Mouse (Mus musculus) embryonic facial prominence, embryonic 10.5 days (tissue): Measurements from ENCODE around the gene Adh6a. TPM values are rescaled to one million over a fixed set of nuclear protein-coding genes. Genes with fewer than 3 reads are reported as not detected.
"Not testable (repeated sequence)": the region's sequence is repeated elsewhere in the genome, so short reads cannot be mapped to it uniquely, and the experiment has no call there.

Source experiments
- DNase-seq: peaks from one replicate; pipeline ENCODE4 v3.0.0-alpha.2; 2017; ENCODE audit warnings: low spot score
- H3K27ac ChIP-seq: fragments of 300-500 bp; sonication (generic); replicated peaks from 2 replicates; pipeline ENCODE4 v1.5.1; 2016; ENCODE audit warnings: mild to moderate bottlenecking
- H3K27me3 ChIP-seq: fragments of 300-500 bp; sonication (generic); replicated peaks from 2 replicates; pipeline ENCODE4 v1.6.1; 2016; ENCODE audit warnings: low read depth, mild to moderate bottlenecking; ENCODE audit not compliant: poor library complexity, severe bottlenecking
- H3K36me3 ChIP-seq: fragments of 300-500 bp; sonication (generic); replicated peaks from 2 replicates; pipeline ENCODE4 v1.6.1; 2016; ENCODE audit warnings: mild to moderate bottlenecking, moderate library complexity
- H3K4me1 ChIP-seq: fragments of 300-500 bp; sonication (generic); 2 replicates; pipeline ENCODE4 v1.6.1; 2016
- H3K4me3 ChIP-seq: fragments of 300-500 bp; sonication (generic); 2 replicates; pipeline ENCODE4 v1.5.1; 2016; ENCODE audit warnings: mild to moderate bottlenecking, moderate library complexity
- H3K9me3 ChIP-seq: fragments of 300-500 bp; sonication (generic); 2 replicates; pipeline ENCODE4 v1.6.1; 2016; ENCODE audit warnings: mild to moderate bottlenecking
- WGBS: fragments of 180-500 bp; shearing (Covaris S2); methylation state at CpG from one replicate; pipeline ENCODE4 v1.1.7; 2016; 5-methylcytosine and 5-hydroxymethylcytosine counted together
- polyA plus RNA-seq: library from polyadenylated mRNA; unstranded; fragments of >200 nt; fragmentation: Nextera tagmentation; extraction: Ambion mirVana; gene quantifications from 2 replicates; pipeline ENCODE4 v1.2.1, GENCODE M21; 2016

Adh6a gene
- polyA plus RNA-seq, 1 experiment from 2014 or later: not detected

DNA sequence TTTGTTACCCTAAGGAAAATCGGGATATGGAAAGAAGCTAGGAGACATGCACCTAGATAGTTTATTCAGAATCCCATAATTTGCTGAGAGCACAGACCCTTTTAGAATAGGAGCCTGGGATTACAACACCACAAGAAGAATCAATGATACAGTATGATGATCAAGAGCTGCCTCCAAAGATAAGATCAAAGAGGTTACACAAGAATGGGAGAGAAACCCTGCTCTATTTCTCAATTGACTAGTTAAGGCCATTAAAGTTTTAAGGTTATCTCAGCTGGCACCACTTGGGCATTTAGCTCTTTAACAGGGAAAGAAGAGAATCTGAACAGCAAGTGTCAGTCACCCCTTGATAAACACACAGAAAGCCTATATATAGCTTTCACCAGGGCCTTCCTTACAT lies 22.5 kb downstream of the Adh6a start:
- Histone ChIP-seq H3K36me3 (no peaks in the 10 kb centered on the region), H3K4me3 (no peak overlapping the region), H3K27ac (no peak overlapping the region), H3K27me3 (no peaks in the 10 kb centered on the region), H3K9me3 (no peaks in the 10 kb centered on the region), H3K4me1 (no peaks in the 10 kb centered on the region)
- DNase-seq: no peak
- 87% methylated on average over 1 of the region's 1 CpGs for WGBS

DNA sequence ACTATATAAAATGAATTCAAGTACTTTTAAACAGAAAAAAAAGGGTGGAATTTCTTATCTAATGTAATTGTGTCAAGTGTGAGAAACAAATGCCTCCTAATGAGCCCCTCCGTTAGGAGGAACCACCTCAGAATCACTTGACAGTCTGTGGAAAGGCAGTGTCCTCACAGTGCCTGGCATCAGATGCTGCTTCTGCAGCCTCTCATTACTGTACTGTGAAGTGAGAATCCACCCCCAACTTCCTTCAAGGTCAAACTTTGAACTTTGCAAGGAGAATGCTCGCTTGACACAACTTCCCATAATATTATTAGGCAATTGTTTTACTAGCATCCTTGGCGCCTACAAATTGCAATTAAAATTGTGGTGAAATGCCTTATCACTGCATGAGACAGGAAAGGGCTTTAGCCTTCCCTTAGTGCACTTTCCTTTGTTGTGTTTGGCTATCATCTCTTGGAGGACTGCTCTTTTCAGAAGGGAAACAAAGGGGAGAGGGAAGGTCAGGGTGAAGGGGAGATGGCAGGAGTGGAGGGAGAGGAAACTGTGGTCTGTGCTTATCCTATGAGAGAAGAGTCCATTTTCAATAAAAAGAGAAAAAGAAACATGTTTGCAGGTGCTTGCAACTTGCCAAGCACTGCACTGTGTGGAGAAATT lies 23.1 kb downstream of the Adh6a start:
- no peaks in the 10 kb centered on the region for H3K9me3 ChIP-seq
- H3K27ac ChIP-seq: no peak overlapping the region
- H3K27me3 ChIP-seq: no peaks in the 10 kb centered on the region
- no peak overlapping the region for H3K4me3 ChIP-seq
- H3K4me1 ChIP-seq: no peaks in the 10 kb centered on the region
- 74% methylated on average over 3 of the region's 3 CpGs for WGBS
- no peak for DNase-seq
- no peaks in the 10 kb centered on the region for H3K36me3 ChIP-seq

DNA sequence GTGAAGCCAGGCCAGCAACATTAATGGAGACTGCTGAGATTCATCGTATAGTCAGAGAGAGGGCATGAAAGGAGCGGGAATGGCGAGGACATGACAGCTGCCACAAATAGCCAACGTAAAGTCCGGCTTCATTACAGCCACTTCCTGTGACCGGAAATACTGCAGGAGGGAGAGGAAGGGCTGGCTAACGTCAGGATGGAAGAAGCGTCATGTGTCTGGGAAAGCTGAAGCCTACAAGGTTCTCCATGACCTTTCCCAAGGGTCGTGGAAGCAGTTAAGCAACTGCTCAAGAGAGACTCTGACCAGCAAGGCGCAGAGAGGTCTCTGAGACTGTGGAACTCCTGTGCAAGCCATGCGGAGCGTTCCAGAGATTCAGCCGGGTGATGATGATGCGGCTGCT lies 28.4 kb downstream of the Adh6a start, which contains the start of gene Adh6b:
Gene Adh6b (plus strand): TSS at position 305 of the 400 bp plus-strand sequence.
- Histone ChIP-seq H3K27me3 (no peaks in the 10 kb centered on the region), H3K9me3 (no peaks in the 10 kb centered on the region), H3K4me3 (no peak within 1 kb of the TSS), H3K27ac (no peak within 1 kb of the TSS), H3K36me3 (no peaks in the 10 kb centered on the region), H3K4me1 (no peaks in the 10 kb centered on the region)
- 84% methylated on average over 14 of the region's 14 CpGs for WGBS
- no peak for DNase-seq

DNA sequence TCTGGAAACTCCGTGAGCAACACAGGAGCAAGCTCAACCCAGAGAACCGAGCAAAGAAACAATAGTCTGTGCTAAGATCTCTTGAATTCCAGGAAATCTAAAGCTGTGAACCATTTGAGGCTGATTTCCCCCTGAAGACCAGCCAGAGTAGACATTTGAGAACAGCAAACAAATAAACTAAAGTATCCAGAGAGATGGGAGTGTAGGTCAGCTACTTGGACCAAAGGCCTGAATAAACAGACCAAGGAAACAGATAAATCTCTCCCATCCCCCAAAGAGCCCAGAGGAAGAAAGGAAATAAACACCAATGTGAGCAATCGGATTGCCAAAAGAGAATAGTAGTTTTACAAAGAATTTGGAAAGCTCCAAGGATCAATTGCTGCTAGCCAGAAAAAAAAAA lies 34.0 kb downstream of the Adh6a start:
- Histone ChIP-seq H3K4me1 (peaks cover 13% of the 10 kb centered on the region; the same call in 1 of the 2 replicates), H3K27ac (no peak overlapping the region; the same call in 1 of the 2 replicates), H3K4me3 (no peak overlapping the region), H3K36me3 (no peaks in the 10 kb centered on the region), H3K9me3 (no peaks in the 10 kb centered on the region), H3K27me3 (no peaks in the 10 kb centered on the region)
- 54% methylated on average over 3 of the region's 3 CpGs for WGBS
- DNase-seq: no peak

DNA sequence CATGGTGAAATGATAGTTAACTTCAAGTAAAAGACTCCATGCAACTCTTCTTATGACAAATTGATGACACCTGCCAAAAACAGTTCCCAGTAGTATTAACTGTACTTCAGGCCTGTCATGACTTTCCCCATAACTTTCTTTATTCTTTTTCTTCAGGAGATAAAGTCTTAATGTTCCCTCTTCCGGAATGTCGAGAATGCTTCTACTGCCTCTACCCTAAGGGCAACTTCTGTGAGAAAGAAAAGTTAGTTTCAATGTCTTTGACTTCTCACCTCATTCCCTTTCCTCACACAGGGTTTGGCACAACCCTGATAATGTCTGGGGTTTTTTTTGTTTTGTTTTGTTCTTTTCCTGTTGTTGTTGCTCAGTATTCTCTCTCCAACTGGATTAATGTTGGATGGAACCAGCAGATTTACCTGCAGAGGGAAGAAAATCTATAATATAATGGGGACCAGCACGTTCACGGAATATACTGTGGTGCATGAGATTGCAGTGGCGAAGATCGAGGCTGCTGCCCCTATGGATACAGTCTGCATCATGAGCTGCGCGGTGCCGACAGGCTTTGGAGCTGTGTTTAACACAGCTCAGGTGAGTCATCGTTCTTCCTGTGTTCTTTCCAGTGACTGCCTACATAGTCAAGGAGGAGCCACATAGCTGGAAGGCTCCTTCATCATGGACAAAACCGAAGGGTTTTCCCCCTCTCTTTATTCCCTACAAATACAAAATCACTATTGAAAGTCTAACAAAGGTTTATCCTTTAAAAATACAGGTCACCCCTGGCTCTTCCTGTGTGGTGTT lies 39.1 kb downstream of the Adh6a start:
- no peaks in the 10 kb centered on the region for H3K9me3 ChIP-seq
- peaks cover 9% of the 10 kb centered on the region; the same call in 1 of the 2 replicates for H3K4me1 ChIP-seq
- H3K27me3 ChIP-seq: no peaks in the 10 kb centered on the region
- H3K4me3 ChIP-seq: no peak overlapping the region
- DNase-seq: no peak
- 90% methylated on average over 11 of the region's 11 CpGs for WGBS
- H3K36me3 ChIP-seq: no peaks in the 10 kb centered on the region
- H3K27ac ChIP-seq: no peak overlapping the region

DNA sequence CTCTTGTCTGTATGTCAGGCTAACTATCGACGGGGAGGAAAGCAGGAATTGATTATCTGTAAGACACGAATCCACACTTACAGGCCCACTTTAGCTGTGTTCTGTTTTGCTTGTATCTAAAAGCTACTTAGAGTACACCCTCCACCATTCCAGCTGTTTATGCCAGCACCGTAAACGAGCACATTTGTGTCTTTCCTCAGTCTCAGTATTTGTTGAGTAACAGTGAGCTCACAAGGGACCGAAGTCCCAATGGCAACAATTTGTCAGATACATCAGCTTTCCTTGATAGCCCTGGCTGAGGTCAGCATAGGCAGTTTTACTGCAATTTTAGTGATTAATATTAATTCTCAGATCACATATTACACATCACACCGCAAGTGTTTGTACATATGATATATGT lies 45.8 kb downstream of the Adh6a start:
- no peaks in the 10 kb centered on the region for H3K4me1 ChIP-seq
- no peaks in the 10 kb centered on the region for H3K36me3 ChIP-seq
- 82% methylated on average over 7 of the region's 7 CpGs for WGBS
- H3K27me3 ChIP-seq: no peaks in the 10 kb centered on the region
- H3K9me3 ChIP-seq: no peaks in the 10 kb centered on the region
- no peak overlapping the region for H3K27ac ChIP-seq
- no peak for DNase-seq
- no peak overlapping the region for H3K4me3 ChIP-seq

DNA sequence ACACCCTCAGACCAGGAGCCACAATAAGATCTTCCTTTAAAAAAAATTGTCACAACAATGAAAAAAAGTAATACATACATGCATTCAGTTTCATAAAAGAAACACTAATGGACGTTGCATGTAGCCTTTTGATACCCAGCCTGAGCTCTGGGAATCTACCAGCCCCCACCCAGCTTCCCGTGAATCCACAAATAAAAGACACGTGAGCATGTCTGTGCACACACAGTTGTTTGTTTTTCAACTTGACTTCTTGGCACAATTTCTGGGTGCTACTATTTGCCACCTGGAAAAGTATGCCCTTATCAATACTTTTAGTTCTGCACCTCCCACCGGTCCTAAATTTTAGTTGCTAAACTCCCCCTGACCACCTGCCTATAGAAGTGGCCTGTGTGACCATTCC lies 47.6 kb downstream of the Adh6a start:
- Histone ChIP-seq H3K4me1 (0 out of 2 replicates have a peak, but pooled peaks cover under 1% of the 10 kb centered on the region), H3K27ac (no peak overlapping the region), H3K9me3 (no peaks in the 10 kb centered on the region), H3K27me3 (no peaks in the 10 kb centered on the region), H3K4me3 (no peak overlapping the region), H3K36me3 (no peaks in the 10 kb centered on the region)
- DNase-seq: no peak
- 84% methylated on average over 4 of the region's 4 CpGs for WGBS

DNA sequence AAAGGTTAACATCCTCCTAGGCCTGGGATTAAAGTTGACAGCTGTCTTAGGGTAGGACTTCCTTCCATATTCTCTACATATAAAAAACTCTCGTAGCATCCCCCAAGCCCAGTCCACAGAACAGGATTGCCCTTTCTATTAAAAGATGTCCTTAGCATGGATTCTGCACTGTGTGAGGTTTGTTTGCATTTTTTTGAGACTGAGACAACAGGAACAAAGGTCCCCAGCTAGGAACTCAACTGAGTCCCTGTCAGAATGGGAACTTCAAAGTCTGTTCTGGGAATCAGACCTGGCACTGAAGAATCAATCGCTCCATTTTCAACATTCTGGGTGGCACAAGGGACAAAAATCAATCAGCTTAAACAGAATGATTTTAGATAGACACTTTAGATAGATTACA lies 49.8 kb downstream of the Adh6a start:
- Histone ChIP-seq H3K4me3 (no peak overlapping the region), H3K4me1 (0 out of 2 replicates have a peak, but pooled peaks cover 3% of the 10 kb centered on the region), H3K27me3 (no peaks in the 10 kb centered on the region), H3K27ac (no peak overlapping the region), H3K9me3 (no peaks in the 10 kb centered on the region), H3K36me3 (no peaks in the 10 kb centered on the region)
- 81% methylated on average over 2 of the region's 2 CpGs for WGBS
- DNase-seq: no peak

DNA sequence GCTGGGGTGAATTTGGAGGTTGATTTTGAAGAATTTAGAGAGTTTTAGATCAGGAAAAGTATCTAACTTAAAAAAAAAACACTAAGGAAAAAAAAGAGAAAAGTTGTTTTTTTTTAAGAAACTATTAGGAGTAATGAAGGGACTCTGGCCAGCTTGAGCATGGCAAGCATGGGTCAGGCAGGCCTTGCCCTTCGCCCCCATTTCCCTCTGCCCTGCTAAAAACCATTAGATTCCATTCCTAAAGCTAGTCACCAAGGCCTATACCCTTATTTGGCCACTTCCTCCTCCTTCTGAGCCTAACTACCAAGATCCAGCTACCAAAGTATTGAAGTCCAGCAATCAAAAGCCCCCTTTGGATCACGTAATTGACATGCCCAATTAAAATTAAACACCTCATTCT lies 53.1 kb downstream of the Adh6a start:
- Histone ChIP-seq H3K4me1 (0 out of 2 replicates have a peak, but pooled peaks cover 3% of the 10 kb centered on the region), H3K4me3 (no peak overlapping the region), H3K27ac (no peak overlapping the region), H3K9me3 (no peaks in the 10 kb centered on the region), H3K27me3 (no peaks in the 10 kb centered on the region), H3K36me3 (no peaks in the 10 kb centered on the region)
- 77% methylated on average over 2 of the region's 2 CpGs for WGBS
- DNase-seq: no peak

DNA sequence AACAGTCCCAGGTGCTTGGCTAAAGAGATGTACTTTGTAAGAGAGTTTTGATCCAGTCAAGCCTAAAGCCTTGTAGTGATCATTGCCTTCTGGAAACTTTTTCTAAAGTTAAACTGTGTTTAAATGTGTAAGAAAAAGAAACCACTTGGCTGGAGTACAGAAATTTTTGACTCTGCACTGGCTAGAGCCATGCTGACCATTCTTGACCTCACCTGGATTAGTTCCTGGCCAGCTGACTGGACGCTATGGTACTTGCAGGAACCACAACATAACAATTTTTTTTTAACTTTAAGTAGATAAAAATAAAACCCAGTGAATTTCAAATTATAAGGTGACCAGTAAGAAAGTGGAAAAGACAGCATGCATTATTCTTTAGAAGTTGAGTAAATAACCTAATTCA lies 56.5 kb downstream of the Adh6a start:
- Histone ChIP-seq H3K4me1 (0 out of 2 replicates have a peak, but pooled peaks cover 3% of the 10 kb centered on the region), H3K27ac (no peak overlapping the region), H3K9me3 (no peaks in the 10 kb centered on the region), H3K4me3 (no peak overlapping the region), H3K27me3 (no peaks in the 10 kb centered on the region), H3K36me3 (no peaks in the 10 kb centered on the region)
- 84% methylated on average over 1 of the region's 1 CpGs for WGBS
- DNase-seq: no peak

DNA sequence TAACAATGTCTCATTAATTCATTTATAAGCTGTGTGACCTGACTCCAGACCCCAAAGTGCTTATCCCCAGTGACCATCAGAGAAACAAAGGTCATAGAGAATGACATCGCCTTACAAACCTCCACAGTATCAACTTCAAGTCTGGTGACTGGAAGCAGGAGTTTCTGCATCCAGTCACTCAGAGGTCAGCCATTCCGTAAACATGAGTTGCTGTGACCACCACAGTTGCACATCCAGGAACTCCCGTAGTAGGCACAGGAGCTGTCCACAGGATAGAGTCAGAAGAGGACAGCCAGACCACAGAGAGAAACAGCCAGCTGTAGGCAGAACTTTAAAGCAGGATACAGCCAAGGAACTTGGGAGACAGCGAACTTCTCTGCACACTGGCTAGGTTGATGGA lies 57.2 kb downstream of the Adh6a start:
- H3K4me3 ChIP-seq, H3K9me3 ChIP-seq, H3K27ac ChIP-seq, DNase-seq, H3K36me3 ChIP-seq, H3K27me3 ChIP-seq, H3K4me1 ChIP-seq: not testable (repeated sequence)
- WGBS: 61% methylated on average over 4 of the region's 4 CpGs

DNA sequence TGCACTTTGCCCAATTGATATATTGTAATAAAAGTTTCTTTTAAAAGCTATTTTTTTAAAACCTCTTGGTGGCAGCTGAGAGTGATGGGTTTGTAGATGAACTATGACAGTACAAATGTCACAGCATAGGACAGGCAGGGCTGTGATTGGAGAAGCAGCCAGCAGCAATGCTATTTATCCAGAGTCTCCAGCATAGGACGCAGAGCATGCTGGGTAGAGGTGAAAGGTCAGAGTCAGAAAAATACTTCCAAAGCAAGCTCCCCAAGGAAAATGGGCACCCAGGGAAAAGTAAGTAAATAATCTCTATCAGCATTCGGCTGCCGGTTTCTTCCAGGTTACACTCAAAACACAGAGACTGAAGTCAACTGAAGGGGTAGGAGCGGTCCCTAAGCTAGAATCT lies 60.8 kb downstream of the Adh6a start:
- H3K9me3 ChIP-seq: no peaks in the 10 kb centered on the region
- no peaks in the 10 kb centered on the region for H3K27me3 ChIP-seq
- no peak overlapping the region for H3K27ac ChIP-seq
- no peaks in the 10 kb centered on the region for H3K36me3 ChIP-seq
- no peaks in the 10 kb centered on the region for H3K4me1 ChIP-seq
- WGBS: 68% methylated on average over 4 of the region's 4 CpGs
- DNase-seq: no peak
- no peak overlapping the region for H3K4me3 ChIP-seq

DNA sequence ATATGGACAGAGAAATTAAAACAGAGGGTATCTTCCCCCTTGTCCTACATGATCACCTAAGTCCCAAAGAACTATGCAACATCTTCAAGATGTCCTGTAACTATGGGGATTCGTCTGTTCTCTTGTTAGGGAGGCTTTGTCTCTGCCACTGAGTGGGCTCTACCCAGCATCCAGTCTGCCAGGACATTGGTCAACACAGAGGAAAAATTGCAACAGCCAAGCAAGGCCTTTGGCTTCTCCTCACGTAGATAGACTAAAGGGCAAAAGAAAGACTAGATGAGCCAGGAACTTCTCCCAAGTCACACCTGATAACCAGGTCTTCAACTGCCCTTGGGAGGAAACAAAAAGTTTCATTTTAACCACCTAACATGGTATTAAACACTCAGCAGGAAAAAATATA lies 62.1 kb downstream of the Adh6a start:
- Histone ChIP-seq H3K27ac (no peak overlapping the region), H3K4me3 (no peak overlapping the region), H3K27me3 (no peaks in the 10 kb centered on the region), H3K36me3 (no peaks in the 10 kb centered on the region), H3K9me3 (no peaks in the 10 kb centered on the region), H3K4me1 (no peaks in the 10 kb centered on the region)
- 75% methylated on average over 2 of the region's 2 CpGs for WGBS
- DNase-seq: no peak
